Mouse (Mus musculus): ENCODE measurements around the gene Ifi214. TPM values are rescaled to one million over a fixed set of nuclear protein-coding genes. Genes with fewer than 3 reads are reported as not detected.
"Not testable (repeated sequence)": the region's sequence is repeated elsewhere in the genome, so short reads cannot be mapped to it uniquely, and the experiment has no call there.

Ifi214 gene
- polyA plus RNA-seq (2016; fragmentation: Nextera tagmentation; extraction: Ambion mirVana) = not detected in 2 replicates

DNA sequence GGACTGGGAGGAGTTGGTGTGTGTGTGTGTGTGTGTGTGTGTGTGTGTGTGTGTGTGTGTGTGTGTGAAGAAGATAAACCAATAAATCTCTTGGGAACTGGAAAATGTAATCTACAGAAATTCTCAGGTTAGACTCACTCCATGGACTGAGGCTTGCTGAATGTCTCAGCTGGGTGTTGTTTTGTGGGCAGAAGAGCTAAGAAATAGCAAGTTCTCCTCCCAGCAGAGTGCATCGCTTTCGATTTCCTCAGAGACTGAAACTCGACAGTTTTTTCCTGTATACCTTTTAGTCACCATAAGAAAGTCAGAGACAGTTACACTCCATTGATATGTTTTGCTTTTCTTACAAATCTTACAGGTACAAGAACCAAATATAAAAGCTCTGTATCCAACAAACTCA lies at the start of gene Ifi214:
Gene Ifi214, minus strand, starts transcription at position 167 of the 400 bp plus-strand sequence.
- not testable (repeated sequence) for ATAC-seq (ENCODE audit: insufficient number of reproducible peaks, insufficient read depth, low FRiP score, low TSS enrichment); H3K9ac ChIP-seq; H3K4me2 ChIP-seq (replicated peaks); H3K27ac ChIP-seq; H3K27me3 ChIP-seq; H3K36me3 ChIP-seq; H3K4me3 ChIP-seq; H3K9me3 ChIP-seq; H3K4me1 ChIP-seq
- 84% methylated on average over 3 of the region's 3 CpGs for WGBS

DNA sequence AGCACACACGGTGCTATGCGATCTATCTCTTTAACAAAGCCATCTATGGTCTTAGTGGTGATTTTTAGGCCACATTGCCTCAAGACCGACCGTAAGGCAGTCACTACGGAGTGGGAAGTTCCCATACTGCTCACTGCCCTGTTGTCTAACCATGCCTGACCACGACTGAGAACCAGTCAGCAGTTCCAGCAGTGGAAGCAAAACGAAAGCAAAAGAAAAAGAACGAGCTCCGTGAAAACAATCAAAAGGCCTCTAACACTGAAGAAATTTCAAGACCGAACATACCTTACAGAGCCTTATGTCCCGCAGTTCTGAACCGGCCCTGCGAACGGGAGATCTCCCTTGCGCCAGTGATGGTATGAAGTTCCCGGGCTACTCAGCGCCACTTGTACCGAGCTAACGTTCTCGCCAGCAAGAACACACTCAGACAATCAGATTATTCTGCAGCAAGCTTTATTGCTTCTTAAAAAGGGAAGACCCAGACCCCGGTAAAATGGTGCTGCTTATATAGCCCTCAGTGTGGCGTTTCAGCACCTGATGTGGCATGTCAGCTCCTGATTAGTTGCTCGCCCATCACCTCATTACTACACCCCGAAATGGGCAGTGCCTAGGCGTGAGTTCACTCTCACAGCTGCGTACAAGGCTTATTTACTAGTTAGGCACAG lies 44.3 kb upstream of the Ifi214 start:
- no peak overlapping the region for H3K4me3 ChIP-seq
- H3K4me1 ChIP-seq = no peaks in the 10 kb centered on the region
- H3K4me2 ChIP-seq (replicated peaks) = no peak overlapping the region
- peaks cover 9% of the 10 kb centered on the region for H3K9me3 ChIP-seq
- ATAC-seq (ENCODE audit: insufficient number of reproducible peaks, insufficient read depth, low FRiP score, low TSS enrichment) = no peak
- H3K27me3 ChIP-seq = no peaks in the 10 kb centered on the region
- H3K36me3 ChIP-seq = no peaks in the 10 kb centered on the region
- no peak overlapping the region for H3K27ac ChIP-seq
- 91% methylated on average over 26 of the region's 26 CpGs for WGBS
- H3K9ac ChIP-seq = no peak overlapping the region

DNA sequence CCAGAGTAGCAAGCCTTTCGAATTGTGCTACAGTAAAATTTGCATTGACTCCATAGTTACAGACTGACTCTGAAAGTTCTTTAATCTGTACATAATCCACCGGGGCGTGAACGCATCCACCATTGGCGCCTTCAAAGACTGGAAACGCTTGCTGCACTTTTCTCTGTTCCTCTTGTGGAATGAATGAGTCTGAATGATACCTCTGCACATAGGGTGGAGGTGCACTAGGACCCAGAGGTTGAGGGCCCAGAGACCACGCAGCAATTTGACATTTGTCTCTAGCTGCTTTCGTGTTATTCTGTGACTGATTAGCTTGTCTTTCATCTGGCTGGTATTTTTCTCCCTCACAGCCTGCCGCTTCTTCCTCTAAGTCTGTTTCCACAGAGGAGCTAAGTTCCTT lies 43.3 kb upstream of the Ifi214 start:
- Histone ChIP-seq H3K27me3 (no peaks in the 10 kb centered on the region), H3K4me3 (no peak overlapping the region), H3K9me3 (peaks cover 9% of the 10 kb centered on the region), H3K27ac (no peak overlapping the region), H3K4me1 (no peaks in the 10 kb centered on the region), H3K9ac (no peak overlapping the region), H3K4me2 (replicated peaks) (no peak overlapping the region), H3K36me3 (no peaks in the 10 kb centered on the region)
- no peak for ATAC-seq (ENCODE audit: insufficient number of reproducible peaks, insufficient read depth, low FRiP score, low TSS enrichment)
- WGBS = 87% methylated on average over 9 of the region's 9 CpGs

DNA sequence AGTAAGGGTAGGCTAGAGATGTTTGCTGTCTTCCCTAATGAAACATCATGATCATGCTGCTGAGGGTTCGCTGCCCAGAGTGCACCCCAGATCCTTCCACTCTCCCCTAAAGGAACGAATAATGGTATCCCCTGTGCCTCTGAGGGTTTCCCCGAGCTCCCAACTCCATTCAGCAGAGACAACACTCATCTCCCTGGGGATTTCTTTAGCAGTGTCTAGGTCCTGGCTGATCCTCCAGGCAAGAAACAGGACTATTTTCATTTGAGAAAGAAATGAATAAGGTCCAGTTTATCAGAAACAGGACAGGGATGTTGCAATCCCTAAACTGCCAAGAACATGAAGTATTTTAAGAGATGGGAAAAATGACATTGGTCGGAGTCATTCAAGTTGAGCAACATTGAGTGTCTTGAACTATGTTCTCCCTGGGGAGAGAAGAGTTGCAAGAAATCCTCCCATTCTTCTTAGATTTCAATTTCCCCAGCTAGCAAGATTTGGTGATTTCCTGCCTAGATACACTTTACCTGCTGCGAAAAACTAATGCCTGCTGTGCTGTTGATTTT lies 14.8 kb upstream of the Ifi214 start:
- H3K4me3 ChIP-seq; H3K9ac ChIP-seq; H3K27ac ChIP-seq; H3K4me1 ChIP-seq; H3K27me3 ChIP-seq; H3K4me2 ChIP-seq (replicated peaks); H3K36me3 ChIP-seq; H3K9me3 ChIP-seq; ATAC-seq (ENCODE audit: insufficient number of reproducible peaks, insufficient read depth, low FRiP score, low TSS enrichment): not testable (repeated sequence)
- WGBS = 70% methylated on average over 5 of the region's 5 CpGs

DNA sequence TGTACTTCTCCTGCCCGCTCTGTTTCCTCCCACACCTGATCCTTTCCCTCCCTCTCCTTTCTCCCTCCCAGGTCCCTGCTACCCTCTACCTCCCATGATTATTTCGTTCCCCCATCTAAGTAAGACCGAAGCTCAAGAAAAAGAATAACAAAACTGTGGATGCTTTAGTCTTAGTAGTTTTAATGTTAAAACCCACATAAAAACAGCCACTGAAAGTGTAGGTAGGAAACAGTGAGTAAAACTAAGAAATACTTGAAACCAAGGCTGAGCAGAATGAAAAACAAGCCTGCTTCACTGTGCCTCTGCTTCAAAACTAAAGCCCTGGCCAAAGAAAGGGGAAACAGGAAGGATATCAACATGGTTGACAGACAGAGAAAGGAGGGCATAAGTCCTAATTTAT lies 13.0 kb upstream of the Ifi214 start:
- WGBS = 85% methylated on average over 3 of the region's 3 CpGs
- H3K4me2 ChIP-seq (replicated peaks); H3K36me3 ChIP-seq; H3K4me1 ChIP-seq; H3K4me3 ChIP-seq; H3K27me3 ChIP-seq; ATAC-seq (ENCODE audit: insufficient number of reproducible peaks, insufficient read depth, low FRiP score, low TSS enrichment); H3K9ac ChIP-seq; H3K27ac ChIP-seq; H3K9me3 ChIP-seq: not testable (repeated sequence)

DNA sequence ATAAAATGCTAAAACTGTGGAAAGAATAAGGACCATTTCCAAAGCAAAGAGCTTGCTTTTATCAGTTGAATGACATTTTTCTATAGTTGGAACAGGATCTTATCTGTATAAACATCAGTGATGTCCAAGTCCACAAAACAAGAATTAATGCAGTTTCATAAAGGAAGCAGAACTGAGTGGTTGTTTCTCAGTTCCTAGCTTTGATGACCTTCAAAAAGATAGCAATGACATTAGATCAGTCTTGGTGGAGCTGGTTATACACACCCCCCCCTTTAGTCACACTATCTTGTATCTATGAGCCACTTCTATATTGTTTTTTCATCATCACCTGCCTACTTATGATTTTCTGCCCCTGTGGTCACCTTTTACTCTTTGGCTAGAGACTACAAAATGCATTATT lies 14.3 kb downstream of the Ifi214 start:
- no peak overlapping the region for H3K9ac ChIP-seq
- no peaks in the 10 kb centered on the region for H3K36me3 ChIP-seq
- no peaks in the 10 kb centered on the region for H3K9me3 ChIP-seq
- no peak for ATAC-seq (ENCODE audit: insufficient number of reproducible peaks, insufficient read depth, low FRiP score, low TSS enrichment)
- H3K4me1 ChIP-seq = no peaks in the 10 kb centered on the region
- H3K4me2 ChIP-seq (replicated peaks) = no peak overlapping the region
- no peak overlapping the region for H3K4me3 ChIP-seq
- no peak overlapping the region for H3K27ac ChIP-seq
- no peaks in the 10 kb centered on the region for H3K27me3 ChIP-seq

DNA sequence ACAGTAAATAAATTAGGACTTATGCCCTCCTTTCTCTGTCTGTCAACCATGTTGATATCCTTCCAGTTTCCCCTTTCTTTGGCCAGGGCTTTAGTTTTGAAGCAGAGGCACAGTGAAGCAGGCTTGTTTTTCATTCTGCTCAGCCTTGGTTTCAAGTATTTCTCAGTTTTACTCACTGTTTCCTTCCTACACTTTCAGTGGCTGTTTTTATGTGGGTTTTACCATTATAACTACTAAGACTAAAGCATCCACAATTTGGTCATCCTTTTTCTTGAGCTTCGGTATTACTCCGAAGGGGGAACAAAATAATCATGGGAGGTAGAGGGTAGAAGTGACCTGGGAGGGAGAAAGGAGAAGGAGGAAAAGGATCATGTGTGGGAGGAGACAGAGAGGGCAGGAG lies 25.2 kb downstream of the Ifi214 start:
- H3K9ac ChIP-seq; H3K27ac ChIP-seq; H3K27me3 ChIP-seq; H3K36me3 ChIP-seq; H3K4me1 ChIP-seq; H3K9me3 ChIP-seq; ATAC-seq (ENCODE audit: insufficient number of reproducible peaks, insufficient read depth, low FRiP score, low TSS enrichment); H3K4me3 ChIP-seq; H3K4me2 ChIP-seq (replicated peaks): not testable (repeated sequence)
- WGBS = 99% methylated on average over 2 of the region's 2 CpGs

DNA sequence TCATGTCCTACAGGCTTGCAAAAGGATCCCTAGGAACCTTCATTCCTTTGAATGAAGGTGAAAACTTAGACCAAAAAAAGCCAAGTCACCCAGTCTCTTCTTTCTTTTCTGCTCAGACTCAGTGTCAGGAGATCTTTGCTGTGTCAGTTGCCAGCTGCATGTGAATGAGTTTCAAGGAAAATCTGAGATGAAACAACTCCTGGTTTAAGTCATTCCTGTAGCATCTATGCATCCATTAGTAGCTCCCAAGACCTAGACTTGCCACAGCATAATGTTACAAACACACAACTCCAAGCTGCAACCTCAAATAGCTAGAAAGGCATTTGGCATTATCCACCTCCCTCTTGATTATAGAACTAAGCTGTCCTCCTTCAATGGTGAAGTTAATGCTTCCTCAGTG lies 44.3 kb downstream of the Ifi214 start:
- ATAC-seq (ENCODE audit: insufficient number of reproducible peaks, insufficient read depth, low FRiP score, low TSS enrichment); H3K27me3 ChIP-seq; H3K4me1 ChIP-seq; H3K9me3 ChIP-seq; H3K36me3 ChIP-seq; H3K4me3 ChIP-seq; H3K9ac ChIP-seq; H3K27ac ChIP-seq; H3K4me2 ChIP-seq (replicated peaks): not testable (repeated sequence)

DNA sequence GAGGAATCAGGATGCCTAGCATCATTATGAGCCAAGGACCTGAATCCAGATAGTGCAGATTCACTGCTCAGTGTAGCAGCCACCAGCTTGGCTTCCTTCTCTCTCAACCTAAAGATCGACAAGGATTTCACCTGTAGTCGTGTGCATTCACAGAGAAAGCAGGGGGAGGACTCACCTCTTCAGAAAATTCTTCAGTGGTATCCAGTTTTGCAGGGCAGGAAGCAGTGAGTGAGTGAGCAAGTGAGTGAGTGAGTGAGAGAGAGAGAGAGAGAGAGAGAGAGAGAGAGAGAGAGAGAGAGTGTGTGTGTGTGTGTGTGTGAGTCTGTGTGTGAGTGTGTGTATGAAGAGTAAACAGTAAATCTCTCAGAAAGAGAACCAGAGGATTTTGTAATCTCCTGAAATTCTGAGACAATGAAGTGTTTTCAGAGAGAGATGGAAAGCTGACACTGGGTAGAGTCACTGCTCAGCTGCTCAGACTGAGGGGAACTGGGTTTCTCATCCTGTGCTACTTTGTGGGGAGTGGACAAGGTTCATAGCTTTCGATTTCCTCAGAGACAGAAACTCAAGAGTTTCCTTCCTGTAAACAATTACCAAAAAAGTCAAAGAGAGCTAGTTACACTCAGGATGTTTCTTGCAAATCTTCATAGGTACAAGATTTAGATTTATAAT lies 44.8 kb downstream of the Ifi214 start, which contains the start of gene Ifi206:
Gene Ifi206, minus strand, starts transcription at position 230 of the 669 bp plus-strand sequence.
- not testable (repeated sequence) for H3K27me3 ChIP-seq; ATAC-seq (ENCODE audit: insufficient number of reproducible peaks, insufficient read depth, low FRiP score, low TSS enrichment); H3K4me1 ChIP-seq

DNA sequence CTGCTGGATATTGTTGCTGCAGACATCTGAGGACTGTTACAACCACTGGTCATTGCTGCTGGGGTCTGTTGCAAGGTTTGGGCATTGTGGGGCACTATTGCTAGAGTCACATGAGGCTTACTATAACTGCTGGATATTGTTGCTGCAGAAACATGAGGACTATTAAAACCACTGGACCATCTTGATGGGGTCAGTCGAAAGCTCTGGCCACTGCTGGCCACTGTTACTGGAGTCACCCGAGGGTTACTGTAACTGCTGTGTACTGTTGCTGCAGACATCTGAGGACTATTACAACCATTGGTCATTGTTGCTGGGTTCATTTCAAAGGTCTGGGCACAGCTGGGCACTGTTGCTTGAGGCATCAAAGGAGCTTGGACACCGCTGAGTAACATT lies 54.6 kb downstream of the Ifi214 start:
- not testable (repeated sequence) for ATAC-seq (ENCODE audit: insufficient number of reproducible peaks, insufficient read depth, low FRiP score, low TSS enrichment); H3K4me1 ChIP-seq; H3K27ac ChIP-seq; H3K4me2 ChIP-seq (replicated peaks); H3K27me3 ChIP-seq; H3K36me3 ChIP-seq; H3K9ac ChIP-seq; H3K9me3 ChIP-seq; H3K4me3 ChIP-seq
- 67% methylated on average over 3 of the region's 3 CpGs for WGBS

More for the DNA sequence above, 44.8 kb downstream of the Ifi214 start, which contains the start of gene Ifi206:
- not testable (repeated sequence) for H3K4me2 ChIP-seq (replicated peaks); H3K9me3 ChIP-seq; H3K36me3 ChIP-seq; H3K4me3 ChIP-seq; H3K27ac ChIP-seq; H3K9ac ChIP-seq
- 79% methylated on average over 3 of the region's 3 CpGs for WGBS

DNA sequence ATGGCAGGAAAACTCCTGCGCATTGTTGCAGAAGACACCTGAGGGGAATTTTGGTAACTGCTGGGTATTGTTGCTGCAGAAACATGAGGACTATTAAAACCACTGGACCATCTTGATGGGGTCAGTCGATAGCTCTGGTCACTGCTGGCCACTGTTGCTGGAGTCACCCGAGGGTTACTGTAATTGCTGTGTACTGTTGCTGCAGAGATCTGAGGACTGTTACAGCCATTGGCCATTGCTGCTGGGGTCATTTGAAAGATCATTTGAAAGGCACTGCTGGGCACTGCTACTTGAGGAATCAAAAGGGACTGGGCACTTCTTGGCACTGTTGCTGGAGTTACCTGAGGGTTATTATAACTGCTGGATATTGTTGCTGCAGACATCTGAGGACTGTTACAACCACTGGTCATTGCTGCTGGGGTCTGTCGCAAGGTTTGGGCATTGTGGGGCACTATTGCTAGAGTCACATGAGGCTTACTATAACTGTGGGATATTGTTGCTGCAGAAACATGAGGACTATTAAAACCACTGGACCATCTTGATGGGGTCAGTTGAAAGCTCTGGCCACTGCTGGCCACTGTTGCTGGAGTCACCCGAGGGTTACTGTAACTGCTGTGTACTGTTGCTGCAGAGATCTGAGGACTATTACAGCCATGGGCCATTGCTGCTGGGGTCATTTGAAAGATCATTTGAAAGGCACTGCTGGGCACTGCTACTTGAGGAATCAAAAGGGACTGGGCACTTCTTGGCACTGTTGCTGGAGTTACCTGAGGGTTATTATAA lies 55.2 kb downstream of the Ifi214 start:
- H3K9ac ChIP-seq; H3K9me3 ChIP-seq; ATAC-seq (ENCODE audit: insufficient number of reproducible peaks, insufficient read depth, low FRiP score, low TSS enrichment); H3K36me3 ChIP-seq; H3K27ac ChIP-seq; H3K4me2 ChIP-seq (replicated peaks); H3K27me3 ChIP-seq; H3K4me1 ChIP-seq; H3K4me3 ChIP-seq: not testable (repeated sequence)
- WGBS = 84% methylated on average over 5 of the region's 5 CpGs

Measured in embryonic facial prominence, embryonic 12.5 days (tissue).